Mouse (Mus musculus) liver, postnatal 0 days (tissue): ENCODE measurements at regions not wholly inside any gene's neighbourhood (a gene's known extent, or its start where the extent isn't known, plus 50 kb on each side); places are given as distances from the start of the nearest gene placed in this dataset.
A peak's percentile ranks its signal among the peaks of the same experiment; 100 is the strongest.

ENCODE experiments used
- ATAC-seq: fragments of 200-750 bp; cut with Nextera tagmentation; 2 replicates; pipeline ENCODE4 v1.8.0; 2017; ENCODE audit warnings: mild to moderate bottlenecking, moderate library complexity
- DNase-seq: peaks from one replicate; pipeline ENCODE4 v3.0.0-alpha.2; 2016
- H3K27ac ChIP-seq: fragments of 300-500 bp; sonication (generic); 2 replicates; pipeline ENCODE4 v1.5.1; 2014; ENCODE audit warnings: antibody characterized with exemption, moderate library complexity, mild to moderate bottlenecking, low read depth
- H3K27me3 ChIP-seq: fragments of 300-500 bp; sonication (generic); 2 replicates; pipeline ENCODE4 v1.6.1; 2014; ENCODE audit warnings: low read length, control low read depth, mixed read lengths; ENCODE audit not compliant: insufficient read depth
- H3K36me3 ChIP-seq: fragments of 300-500 bp; sonication (generic); replicated peaks from 2 replicates; pipeline ENCODE4 v1.6.1; 2014; ENCODE audit warnings: mild to moderate bottlenecking, control low read depth, low read length, moderate library complexity, mixed read lengths; ENCODE audit not compliant: insufficient read depth
- H3K4me1 ChIP-seq: fragments of 300-500 bp; sonication (generic); 2 replicates; pipeline ENCODE4 v1.6.1; 2014; ENCODE audit warnings: antibody characterized with exemption, mild to moderate bottlenecking, control low read depth; ENCODE audit not compliant: insufficient read depth
- H3K4me2 ChIP-seq: fragments of 300-500 bp; sonication (generic); 2 replicates; pipeline ENCODE4 v1.6.1; 2014; ENCODE audit warnings: low read depth, mild to moderate bottlenecking, low read length, moderate library complexity, mixed read lengths
- H3K4me3 ChIP-seq: fragments of 300-500 bp; sonication (generic); 2 replicates; pipeline ENCODE4 v1.5.1; 2014; ENCODE audit warnings: low read depth, low read length
- H3K9ac ChIP-seq: fragments of 300-500 bp; sonication (generic); replicated peaks from 2 replicates; pipeline ENCODE4 v1.6.1; 2014; ENCODE audit warnings: mild to moderate bottlenecking, moderate library complexity
- H3K9me3 ChIP-seq: fragments of 300-500 bp; sonication (generic); 2 replicates; pipeline ENCODE4 v1.6.1; 2016; ENCODE audit warnings: mild to moderate bottlenecking, control low read depth, low read length, mixed read lengths
- CTCF ChIP-seq: sonication (generic); IDR thresholded peaks from 2 replicates; pipeline ENCODE4 v1.5.1; 2016; ENCODE audit warnings: antibody characterized with exemption, low read depth
- EP300 ChIP-seq: IDR thresholded peaks from 2 replicates; pipeline ENCODE4 v1.6.1; 2016; ENCODE audit warnings: antibody characterized with exemption, low read depth, mild to moderate bottlenecking
- WGBS: fragments of 180-500 bp; shearing (Covaris S2); extraction: QIAGEN DNeasy Blood & Tissue Kit; methylation state at CpG from one replicate; pipeline ENCODE4 v1.1.7; 2014; ENCODE audit not compliant: insufficient replicate concordance; 5-methylcytosine and 5-hydroxymethylcytosine counted together

DNA sequence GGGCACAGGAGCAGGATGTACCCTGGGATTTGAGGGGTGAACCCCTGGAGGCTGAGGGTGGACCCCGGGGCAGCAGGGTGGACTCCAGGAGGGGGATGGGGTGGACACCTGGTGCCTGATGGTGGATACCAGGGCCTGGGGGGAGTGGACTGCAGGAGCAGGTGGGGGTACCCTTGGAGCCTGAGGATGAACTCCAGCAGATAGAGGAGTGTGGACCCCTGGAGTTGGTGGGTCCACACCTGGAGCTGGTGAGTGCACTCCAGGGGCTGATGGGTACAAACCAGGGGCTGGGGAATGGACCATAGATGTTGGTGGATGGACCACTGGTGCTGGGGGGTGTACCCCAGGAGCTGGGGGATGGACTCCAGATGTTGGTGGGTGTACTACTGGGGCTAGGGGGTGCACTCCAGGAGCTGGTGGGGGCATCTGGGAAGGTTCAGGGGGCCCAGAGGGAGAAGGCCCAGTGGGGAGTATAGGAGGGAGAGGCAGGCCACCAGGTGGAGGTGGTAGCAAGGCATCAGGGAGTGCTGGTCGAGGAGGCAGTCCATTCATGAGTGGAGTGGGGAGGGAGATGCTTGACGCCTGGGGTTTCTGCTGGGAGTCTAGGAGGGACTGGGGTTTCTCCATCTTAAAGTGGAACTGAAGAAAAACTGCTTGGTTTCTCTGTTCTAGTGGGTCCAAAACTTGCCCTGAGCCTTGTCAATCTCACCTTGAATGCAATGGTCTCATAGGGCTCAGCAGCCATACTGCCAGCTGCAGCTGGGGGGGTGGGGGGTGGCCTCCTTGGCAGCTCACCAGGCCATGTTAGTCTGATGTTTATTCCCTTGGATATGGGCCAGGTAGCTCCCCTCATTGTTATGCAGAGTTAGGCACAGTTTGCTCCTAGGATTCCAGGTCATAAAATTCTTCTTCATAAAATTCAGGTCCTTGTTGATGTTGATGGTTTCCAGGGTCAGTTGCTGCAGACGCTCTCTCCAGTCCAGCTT is 183.0 kb upstream of the Ell2 start:
- H3K9me3 ChIP-seq = no peaks in the 10 kb centered on the region
- ATAC-seq (no peak), DNase-seq (no peak)
- H3K4me3 ChIP-seq = no peak overlapping the region
- no peaks in the 10 kb centered on the region for H3K4me1 ChIP-seq
- no peak overlapping the region for H3K27ac ChIP-seq
- TF ChIP-seq CTCF (no peak), EP300 (no peak)
- H3K9ac ChIP-seq = no peak overlapping the region
- no peaks in the 10 kb centered on the region for H3K36me3 ChIP-seq
- H3K27me3 ChIP-seq = no peaks in the 10 kb centered on the region
- 75% methylated on average over 4 of the region's 4 CpGs for WGBS
- H3K4me2 ChIP-seq = no peak overlapping the region

DNA sequence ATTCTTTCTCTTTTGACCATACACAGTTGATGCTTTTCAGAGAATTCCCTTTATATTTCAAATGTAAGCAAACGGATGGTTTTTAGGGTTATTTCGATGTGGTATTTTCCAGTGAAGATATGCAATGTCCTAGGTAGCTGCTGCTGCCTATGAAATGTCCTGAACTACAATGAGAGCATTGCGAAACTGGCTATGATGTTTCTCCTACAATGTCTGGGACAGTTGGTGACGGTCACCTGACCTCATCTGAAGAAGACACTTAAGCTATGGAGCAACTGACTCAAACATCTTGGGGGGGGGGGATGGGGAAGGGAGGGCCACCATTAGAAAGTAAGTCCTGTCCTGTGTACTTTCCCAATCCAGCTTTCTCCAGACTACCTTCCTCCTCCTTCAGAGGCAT is 182.1 kb upstream of the Ell2 start:
- Histone ChIP-seq H3K27me3 (no peaks in the 10 kb centered on the region), H3K9me3 (no peaks in the 10 kb centered on the region), H3K4me2 (no peak overlapping the region), H3K27ac (no peak overlapping the region), H3K36me3 (no peaks in the 10 kb centered on the region), H3K4me3 (no peak overlapping the region), H3K9ac (no peak overlapping the region), H3K4me1 (no peaks in the 10 kb centered on the region)
- no peak for DNase-seq
- no peak for ATAC-seq
- TF ChIP-seq EP300 (no peak), CTCF (no peak)
- 82% methylated on average over 4 of the region's 4 CpGs for WGBS

DNA sequence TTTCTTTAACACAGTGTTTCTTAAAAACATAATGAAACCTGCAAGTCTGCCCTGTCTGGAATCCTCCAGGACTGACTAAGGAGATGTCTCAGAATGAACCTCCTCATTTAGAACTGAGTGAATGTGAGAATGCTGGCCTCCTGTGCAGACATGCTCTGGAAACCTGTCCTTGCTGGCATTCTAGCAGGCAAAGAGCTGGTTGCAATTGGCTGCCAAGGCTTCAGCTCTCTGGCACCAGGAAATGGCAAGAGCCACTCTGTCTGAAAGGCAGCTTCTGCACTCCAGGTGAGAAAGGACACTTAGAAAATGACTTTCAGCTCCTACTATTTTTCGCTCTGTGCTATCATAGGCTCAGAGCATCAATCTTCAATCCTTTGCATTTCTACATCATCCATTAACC is 175.0 kb upstream of the Ell2 start:
- H3K27me3 ChIP-seq = no peaks in the 10 kb centered on the region
- H3K9me3 ChIP-seq = no peaks in the 10 kb centered on the region
- H3K4me2 ChIP-seq = no peak overlapping the region
- H3K9ac ChIP-seq = no peak overlapping the region
- no peaks in the 10 kb centered on the region for H3K4me1 ChIP-seq
- H3K4me3 ChIP-seq = no peak overlapping the region
- no peaks in the 10 kb centered on the region for H3K36me3 ChIP-seq
- H3K27ac ChIP-seq = no peak overlapping the region
- TF ChIP-seq CTCF = no peak
- TF ChIP-seq EP300 = no peak
- 88% methylated on average over 1 of the region's 1 CpGs for WGBS
- DNase-seq (no peak), ATAC-seq (no peak)

DNA sequence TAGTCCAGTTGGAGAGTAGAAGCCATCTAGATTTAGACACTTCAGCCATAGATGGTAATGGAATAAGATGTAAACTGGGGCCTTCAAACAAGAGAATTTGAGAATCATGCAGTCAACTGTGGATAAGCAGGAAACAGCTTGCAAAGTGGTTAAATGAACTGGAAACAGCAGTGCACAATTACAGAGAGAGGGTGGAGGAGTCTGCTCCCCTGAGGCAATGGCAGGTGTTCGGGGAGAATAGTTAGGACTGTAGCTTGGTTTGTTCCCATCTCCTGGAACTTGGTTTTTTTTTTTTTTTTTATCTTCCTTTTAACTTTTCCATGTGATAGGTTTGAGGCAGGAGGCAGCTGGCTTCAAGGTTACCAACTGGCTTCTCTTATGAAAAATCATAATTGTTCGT is 165.1 kb upstream of the Ell2 start:
- Histone ChIP-seq H3K4me1 (0 out of 2 replicates have a peak, but pooled peaks cover 5% of the 10 kb centered on the region), H3K36me3 (no peaks in the 10 kb centered on the region), H3K4me2 (no peak overlapping the region), H3K27ac (no peak overlapping the region), H3K9ac (no peak overlapping the region), H3K27me3 (no peaks in the 10 kb centered on the region), H3K9me3 (no peaks in the 10 kb centered on the region), H3K4me3 (no peak overlapping the region)
- ATAC-seq (no peak), DNase-seq (no peak)
- TF ChIP-seq EP300 = no peak
- no peak for TF ChIP-seq CTCF
- WGBS = 68% methylated on average over 2 of the region's 2 CpGs

DNA sequence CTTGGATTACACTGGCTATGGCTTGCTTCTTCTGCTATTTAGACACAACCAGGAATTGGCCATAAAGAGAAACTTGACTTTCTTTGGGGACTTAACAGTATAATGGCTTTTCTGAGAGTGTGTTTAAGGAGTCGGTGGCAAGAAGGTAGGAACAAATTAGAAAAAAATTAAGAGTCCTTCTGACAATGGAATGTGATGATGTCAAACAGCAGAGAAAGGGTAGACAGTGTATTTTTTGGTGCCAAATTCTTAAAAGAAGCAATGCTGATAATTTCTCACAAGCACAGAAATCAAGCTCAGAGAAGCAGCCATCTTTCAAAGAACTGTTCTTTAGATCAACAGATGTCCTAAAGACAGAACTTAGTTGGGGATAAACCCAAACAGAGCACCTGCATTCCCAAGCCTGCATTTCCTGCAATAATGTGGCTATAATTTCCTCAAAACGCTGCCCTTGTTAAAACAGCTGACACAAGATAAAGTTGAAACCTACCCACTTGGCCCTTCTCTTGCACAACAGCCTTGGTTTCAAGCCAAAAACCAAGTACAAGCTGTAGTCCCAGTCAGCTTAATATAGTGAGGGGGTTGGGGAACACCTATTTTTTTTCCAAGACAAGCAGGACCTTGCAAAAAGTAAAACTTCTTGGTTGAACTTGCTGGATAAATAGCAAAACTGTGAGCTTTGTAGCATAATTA is 164.2 kb upstream of the Ell2 start:
- TF ChIP-seq CTCF (no peak), EP300 (no peak)
- H3K27me3 ChIP-seq = no peaks in the 10 kb centered on the region
- ATAC-seq (peak; percentile 50; the same call in 1 of the 2 replicates), DNase-seq (peak; percentile 51)
- no peaks in the 10 kb centered on the region for H3K36me3 ChIP-seq
- H3K4me2 ChIP-seq = no peak overlapping the region
- 44% methylated on average over 2 of the region's 2 CpGs for WGBS
- no peak overlapping the region for H3K27ac ChIP-seq
- 0 out of 2 replicates have a peak, but pooled peaks cover 5% of the 10 kb centered on the region for H3K4me1 ChIP-seq
- no peak overlapping the region for H3K4me3 ChIP-seq
- H3K9ac ChIP-seq = no peak overlapping the region
- H3K9me3 ChIP-seq = no peaks in the 10 kb centered on the region

DNA sequence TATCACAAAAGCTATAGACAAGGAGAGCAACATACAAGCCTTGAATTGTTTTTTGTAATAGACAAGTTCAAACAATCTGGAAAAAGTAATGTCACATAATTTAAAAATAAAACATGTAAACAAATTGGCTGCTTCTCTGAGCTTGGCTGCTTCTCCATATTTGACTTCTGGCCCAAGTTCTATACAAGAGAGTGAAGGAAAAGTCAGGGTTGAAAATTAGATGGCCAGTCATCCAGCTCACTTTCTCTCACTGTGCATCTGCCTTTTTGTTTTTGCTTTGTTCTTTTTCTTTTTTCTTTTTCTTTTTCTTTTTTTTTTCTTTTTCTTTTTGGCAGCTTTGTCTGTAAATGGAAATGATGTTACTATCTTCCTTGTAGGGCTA is 163.6 kb upstream of the Ell2 start:
- Histone ChIP-seq H3K27me3 (no peaks in the 10 kb centered on the region), H3K9me3 (no peaks in the 10 kb centered on the region), H3K4me1 (0 out of 2 replicates have a peak, but pooled peaks cover 5% of the 10 kb centered on the region), H3K9ac (no peak overlapping the region), H3K27ac (no peak overlapping the region), H3K36me3 (no peaks in the 10 kb centered on the region), H3K4me2 (no peak overlapping the region), H3K4me3 (no peak overlapping the region)
- no peak for TF ChIP-seq EP300
- no peak for TF ChIP-seq CTCF
- ATAC-seq = no peak
- DNase-seq = no peak
